Comparison of ENCODE assay signal across 22 mouse cellular contexts in the genomic region with DNA sequence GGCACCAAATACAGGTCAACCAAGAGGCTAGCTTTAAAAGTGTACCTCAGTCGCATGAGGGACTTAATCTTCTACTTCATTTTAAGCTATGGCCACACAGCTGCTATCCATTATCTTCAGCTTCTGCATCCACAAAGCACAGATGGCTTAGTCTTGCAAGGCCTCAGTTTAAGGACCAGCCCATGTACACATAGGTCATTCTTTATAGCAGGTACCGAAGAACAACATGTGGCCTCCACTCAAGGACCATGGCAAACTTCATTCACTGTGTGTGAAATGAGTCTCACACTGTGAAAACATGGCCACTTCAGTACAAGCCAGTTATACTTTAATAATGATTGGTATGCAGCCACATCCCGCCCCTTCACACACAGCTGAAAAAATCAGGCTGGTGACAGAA. TPM values are rescaled to one million over a fixed set of nuclear protein-coding genes. Genes with fewer than 3 reads are reported as not detected.
DNase-seq lines count a peak whose midpoint lies in the region; ATAC-seq and TF ChIP-seq lines count a peak whose summit lies in the region.
"Had no signal": no experiment of that assay in that cellular context is flagged by ENCODE, and none has a peak within 500 bp of the region (broad histone marks: within the 10 kb centered on the region; RNA-seq: fewer than 3 reads in every experiment).

No protein-coding gene starts in this region.

- no peaks in the 10 kb centered on the region for H3K9me3 ChIP-seq in hindbrain, embryonic 11.5 days (ENCODE audit: control insufficient read depth, low read length)
- no peaks in the 10 kb centered on the region for H3K9me3 ChIP-seq in hindbrain, postnatal 0 days (ENCODE audit: low read length)
- no peaks in the 10 kb centered on the region for H3K9me3 ChIP-seq in lung, postnatal 0 days (ENCODE audit: low read length)
- H3K9me3 ChIP-seq in embryonic facial prominence, embryonic 14.5 days (ENCODE audit: control insufficient read depth, low read length) = no peaks in the 10 kb centered on the region
- no peaks in the 10 kb centered on the region for H3K9me3 ChIP-seq in limb, embryonic 14.5 days (ENCODE audit: control insufficient read depth, low read length)
- H3K9me3 ChIP-seq: embryonic facial prominence, embryonic 15.5 days; heart, embryonic 13.5 days had no signal

- no peak overlapping the region for H3K4me2 ChIP-seq in hindbrain, embryonic 11.5 days (replicated peaks; ENCODE audit: low read depth, low read length)
- no peak overlapping the region for H3K4me2 ChIP-seq in hindbrain, postnatal 0 days (ENCODE audit: low read depth, low read length)
- no peak overlapping the region for H3K4me2 ChIP-seq in lung, postnatal 0 days (replicated peaks; ENCODE audit: low read depth, low read length)
- H3K4me2 ChIP-seq in embryonic facial prominence, embryonic 14.5 days (ENCODE audit: low read depth, low read length) = no peak overlapping the region
- no peak overlapping the region for H3K4me2 ChIP-seq in limb, embryonic 14.5 days (replicated peaks; ENCODE audit: low read depth, low read length, severe bottlenecking)
- H3K4me2 ChIP-seq: embryonic facial prominence, embryonic 15.5 days; heart, embryonic 13.5 days; liver, embryonic 11.5 days had no signal

- H3K4me1 ChIP-seq in hindbrain, embryonic 11.5 days (replicated peaks; ENCODE audit: control insufficient read depth, insufficient read depth, low read length) = no peaks in the 10 kb centered on the region
- H3K4me1 ChIP-seq in hindbrain, postnatal 0 days (ENCODE audit: insufficient read depth, low read length) = no peaks in the 10 kb centered on the region
- H3K4me1 ChIP-seq in lung, postnatal 0 days (ENCODE audit: insufficient read depth, low read depth, low read length) = no peaks in the 10 kb centered on the region
- H3K4me1 ChIP-seq in embryonic facial prominence, embryonic 14.5 days (ENCODE audit: control insufficient read depth, insufficient read depth, low read length) = no peaks in the 10 kb centered on the region
- peaks cover 6% of the 10 kb centered on the region; the same call in 1 of the 2 replicates for H3K4me1 ChIP-seq in limb, embryonic 14.5 days (ENCODE audit: control insufficient read depth, insufficient read depth, low read length)
- H3K4me1 ChIP-seq: embryonic facial prominence, embryonic 15.5 days; heart, embryonic 13.5 days had no signal

- no peak for ATAC-seq in hindbrain, embryonic 11.5 days (ENCODE audit: low FRiP score)
- ATAC-seq in hindbrain, postnatal 0 days = no peak
- ATAC-seq in lung, postnatal 0 days = peak; percentile 59
- no peak for ATAC-seq in embryonic facial prominence, embryonic 14.5 days (ENCODE audit: low read depth)
- ATAC-seq in limb, embryonic 14.5 days (ENCODE audit: low FRiP score, low read depth) = 0 out of 2 replicates have a peak, but pooled peaks have one; percentile 30
- ATAC-seq: forebrain, postnatal 0 days had no signal

- H3K9ac ChIP-seq in hindbrain, embryonic 11.5 days (ENCODE audit: low read depth, low read length) = no peak overlapping the region
- H3K9ac ChIP-seq in hindbrain, postnatal 0 days (replicated peaks; ENCODE audit: low read length) = no peak overlapping the region
- H3K9ac ChIP-seq in lung, postnatal 0 days (replicated peaks; ENCODE audit: low read depth) = no peak overlapping the region
- H3K9ac ChIP-seq in embryonic facial prominence, embryonic 14.5 days (ENCODE audit: low read depth, low read length) = no peak overlapping the region
- H3K9ac ChIP-seq in limb, embryonic 14.5 days (ENCODE audit: low read depth, low read length, severe bottlenecking) = no peak overlapping the region
- H3K9ac ChIP-seq: embryonic facial prominence, embryonic 15.5 days; forebrain, postnatal 0 days; heart, embryonic 13.5 days had no signal

- 72% methylated on average over 3 of the region's 3 CpGs for WGBS in hindbrain, embryonic 11.5 days
- 68% methylated on average over 3 of the region's 3 CpGs for WGBS in hindbrain, postnatal 0 days
- WGBS in lung, postnatal 0 days = 32% methylated on average over 3 of the region's 3 CpGs
- WGBS in embryonic facial prominence, embryonic 14.5 days = 42% methylated on average over 3 of the region's 3 CpGs
- WGBS in limb, embryonic 14.5 days = 21% methylated on average over 3 of the region's 3 CpGs

- no peak for TF ChIP-seq EP300 in lung, postnatal 0 days (IDR thresholded peaks at IDR 0.05)

- no peak overlapping the region for H3K4me3 ChIP-seq in hindbrain, embryonic 11.5 days (ENCODE audit: low read depth, low read length)
- H3K4me3 ChIP-seq in hindbrain, postnatal 0 days (ENCODE audit: low read length) = no peak overlapping the region
- H3K4me3 ChIP-seq in lung, postnatal 0 days (ENCODE audit: low read depth, low read length) = no peak overlapping the region
- H3K4me3 ChIP-seq in embryonic facial prominence, embryonic 14.5 days (ENCODE audit: low read depth, low read length) = no peak overlapping the region
- no peak overlapping the region for H3K4me3 ChIP-seq in limb, embryonic 14.5 days (replicated peaks; ENCODE audit: low read length)
- H3K4me3 ChIP-seq: embryonic facial prominence, embryonic 15.5 days; gastrocnemius, adult 2 months; heart, embryonic 13.5 days had no signal

- DNase-seq in hindbrain, embryonic 11.5 days (ENCODE audit: low spot score) = peak; percentile 7
- DNase-seq in hindbrain, postnatal 0 days (ENCODE audit: low spot score) = no peak
- peak; percentile 52 for DNase-seq in lung, postnatal 0 days (ENCODE audit: low spot score)
- no peak for DNase-seq in lung, postnatal 4 days
- DNase-seq in embryonic facial prominence, embryonic 14.5 days (ENCODE audit: low spot score) = peak; percentile 12
- DNase-seq in limb, embryonic 14.5 days (ENCODE audit: low spot score) = peak; percentile 7
- no peak for DNase-seq in left cerebral cortex, adult 11 months (ENCODE audit: low spot score)
- no peak for DNase-seq in urinary bladder, postnatal 4 days (ENCODE audit: low spot score in 2 of 2)
- DNase-seq: adrenal gland, postnatal 25 days; cerebellum, adult 2 months; cerebellum, postnatal 36 days; forebrain, postnatal 0 days; gastrocnemius, adult 2 months; kidney, adult 18-20 months; lung, adult 2 months; midbrain, embryonic 14.5 days; right cerebral cortex, postnatal 4 days had no signal

- H3K36me3 ChIP-seq in hindbrain, embryonic 11.5 days (ENCODE audit: control insufficient read depth, insufficient read depth, low read length) = no peaks in the 10 kb centered on the region
- no peaks in the 10 kb centered on the region for H3K36me3 ChIP-seq in hindbrain, postnatal 0 days (ENCODE audit: insufficient read depth, low read length)
- H3K36me3 ChIP-seq in lung, postnatal 0 days (ENCODE audit: insufficient read depth, low read length) = no peaks in the 10 kb centered on the region
- no peaks in the 10 kb centered on the region for H3K36me3 ChIP-seq in embryonic facial prominence, embryonic 14.5 days (ENCODE audit: control insufficient read depth, insufficient read depth, low read length)
- no peaks in the 10 kb centered on the region for H3K36me3 ChIP-seq in limb, embryonic 14.5 days (ENCODE audit: control insufficient read depth, insufficient read depth, low read length)
- H3K36me3 ChIP-seq: embryonic facial prominence, embryonic 15.5 days; heart, embryonic 13.5 days had no signal

- H3K27me3 ChIP-seq in hindbrain, embryonic 11.5 days (ENCODE audit: control insufficient read depth, insufficient read depth, low read length) = no peaks in the 10 kb centered on the region
- H3K27me3 ChIP-seq in hindbrain, postnatal 0 days (ENCODE audit: insufficient read depth, low read length) = no peaks in the 10 kb centered on the region
- no peaks in the 10 kb centered on the region for H3K27me3 ChIP-seq in lung, postnatal 0 days (replicated peaks; ENCODE audit: insufficient read depth, low read length)
- H3K27me3 ChIP-seq in embryonic facial prominence, embryonic 14.5 days (replicated peaks; ENCODE audit: control insufficient read depth, insufficient read depth, low read length) = no peaks in the 10 kb centered on the region
- no peaks in the 10 kb centered on the region for H3K27me3 ChIP-seq in limb, embryonic 14.5 days (ENCODE audit: control insufficient read depth, insufficient read depth, low read length)
- H3K27me3 ChIP-seq: CH12.LX; embryonic facial prominence, embryonic 15.5 days had no signal

- no peak for TF ChIP-seq POLR2A in limb, embryonic 14.5 days (IDR thresholded peaks at IDR 0.05; ENCODE audit: borderline replicate concordance, extremely low read depth, insufficient read depth, insufficient read length)

- no peak overlapping the region for H3K27ac ChIP-seq in hindbrain, embryonic 11.5 days (ENCODE audit: low read depth, low read length)
- H3K27ac ChIP-seq in hindbrain, postnatal 0 days = no peak overlapping the region
- H3K27ac ChIP-seq in lung, postnatal 0 days (ENCODE audit: low read length) = no peak overlapping the region
- no peak overlapping the region for H3K27ac ChIP-seq in embryonic facial prominence, embryonic 14.5 days (replicated peaks; ENCODE audit: low read depth, low read length)
- H3K27ac ChIP-seq in limb, embryonic 14.5 days (replicated peaks; ENCODE audit: low read depth, low read length) = no peak overlapping the region
- H3K27ac ChIP-seq: embryonic facial prominence, embryonic 15.5 days; gastrocnemius, adult 2 months; heart, embryonic 13.5 days had no signal

- no peak for TF ChIP-seq CTCF in hindbrain, postnatal 0 days (IDR thresholded peaks at IDR 0.05; ENCODE audit: low read depth)
- TF ChIP-seq CTCF in lung, postnatal 0 days (IDR thresholded peaks at IDR 0.05) = no peak

RNA-seq across cellular contexts. Expression of a gene that starts 34.8 kb away (rescaled TPM):
- polyA plus RNA-seq in hindbrain, embryonic 11.5 days (2014; fragmentation: Nextera tagmentation; extraction: Ambion mirVana) = 2.2 and 2.6 TPM in 2 replicates
- 0.05 and 0.18 TPM in 2 replicates for total RNA-seq in hindbrain, postnatal 0 days (2014; rRNA removed)
- 0.80 and 1.5 TPM in 2 replicates for polyA plus RNA-seq in hindbrain, postnatal 0 days (2015; fragmentation: Nextera tagmentation; extraction: Ambion mirVana)
- polyA plus RNA-seq in lung, postnatal 0 days (2015; fragmentation: Nextera tagmentation; extraction: Ambion mirVana) = 1.0 TPM in 2 replicates
- polyA plus RNA-seq in embryonic facial prominence, embryonic 14.5 days (2014; fragmentation: Nextera tagmentation; extraction: Ambion mirVana) = 1.7 and 1.8 TPM in 2 replicates
- 0.41 and 0.53 TPM in 2 replicates for polyA plus RNA-seq in limb, embryonic 14.5 days (2012; rRNA removed)
- 1.6 and 2.0 TPM in 2 replicates for polyA plus RNA-seq in limb, embryonic 14.5 days (2014; fragmentation: Nextera tagmentation; extraction: Ambion mirVana)
- total RNA-seq: gastrocnemius, adult 2 months; heart, postnatal 25 days had no signal

Comparison
In these comparisons a context has a peak if more than half of its experiments do, and no peak if none do; other contexts are left out.
1. DNase-seq: peak in hindbrain, embryonic 11.5 days (single experiment), lung, postnatal 0 days (single experiment), embryonic facial prominence, embryonic 14.5 days (single experiment) and limb, embryonic 14.5 days (single experiment); none in hindbrain, postnatal 0 days (single experiment), lung, postnatal 4 days (0 of 2), left cerebral cortex, adult 11 months (single experiment) and urinary bladder, postnatal 4 days (0 of 2).
2. ATAC-seq: peak in lung, postnatal 0 days (single experiment) and limb, embryonic 14.5 days (single experiment); none in hindbrain, embryonic 11.5 days (single experiment), hindbrain, postnatal 0 days (single experiment) and embryonic facial prominence, embryonic 14.5 days (single experiment).